Mouse (Mus musculus) CD4-positive helper T cell, adult 2 months (primary cell): ENCODE data around the gene Foxr2.

ENCODE experiments used
- DNase-seq: peaks from one replicate; pipeline ENCODE4 v3.0.0-alpha.2; 2012; ENCODE audit warnings: low read depth, missing footprints, low spot score

Foxr2 gene

DNA sequence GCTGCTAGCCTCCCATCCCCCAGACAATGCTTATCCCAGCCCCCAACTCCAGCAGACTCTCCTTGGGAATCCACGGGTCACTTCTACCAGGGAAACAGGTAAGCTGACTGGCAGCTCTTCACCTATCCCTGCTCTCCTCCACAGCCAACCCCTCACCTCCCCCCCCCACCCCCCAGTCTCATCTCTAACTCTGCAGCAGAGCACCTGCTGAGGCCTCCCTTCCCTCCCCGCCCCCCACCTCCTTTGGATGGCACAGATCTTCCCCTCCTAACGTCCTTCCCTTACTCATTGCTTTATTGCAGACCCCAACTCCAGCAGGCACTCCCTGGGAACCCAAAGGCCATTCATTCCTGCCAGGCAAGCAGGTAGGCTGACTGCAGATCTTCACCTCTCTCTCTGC lies at the start of gene Foxr2:
TSS of gene Foxr2 (plus strand) at position 301 of the 400 bp plus-strand sequence.
- DNase-seq = no peak

DNA sequence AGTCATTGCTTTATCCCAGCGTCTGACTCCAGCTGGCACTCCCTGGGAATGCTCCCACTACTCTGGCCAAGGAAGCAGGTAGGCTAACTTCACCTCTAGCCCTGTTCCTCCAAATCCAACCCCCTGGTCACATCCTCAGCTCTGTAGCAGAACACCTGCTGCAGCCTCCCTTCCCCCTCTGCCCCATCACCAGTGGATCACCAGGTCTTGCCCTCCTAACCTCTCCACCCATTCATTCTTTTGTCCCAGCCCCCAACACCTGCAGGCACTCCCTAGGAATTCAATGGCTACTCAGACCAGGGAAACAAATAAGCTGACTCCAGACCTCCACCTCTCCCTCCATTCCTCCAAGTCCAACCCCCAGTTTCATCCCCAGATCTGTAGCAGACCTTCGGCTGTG lies 427 bp downstream of the Foxr2 start:
- no peak for DNase-seq

DNA sequence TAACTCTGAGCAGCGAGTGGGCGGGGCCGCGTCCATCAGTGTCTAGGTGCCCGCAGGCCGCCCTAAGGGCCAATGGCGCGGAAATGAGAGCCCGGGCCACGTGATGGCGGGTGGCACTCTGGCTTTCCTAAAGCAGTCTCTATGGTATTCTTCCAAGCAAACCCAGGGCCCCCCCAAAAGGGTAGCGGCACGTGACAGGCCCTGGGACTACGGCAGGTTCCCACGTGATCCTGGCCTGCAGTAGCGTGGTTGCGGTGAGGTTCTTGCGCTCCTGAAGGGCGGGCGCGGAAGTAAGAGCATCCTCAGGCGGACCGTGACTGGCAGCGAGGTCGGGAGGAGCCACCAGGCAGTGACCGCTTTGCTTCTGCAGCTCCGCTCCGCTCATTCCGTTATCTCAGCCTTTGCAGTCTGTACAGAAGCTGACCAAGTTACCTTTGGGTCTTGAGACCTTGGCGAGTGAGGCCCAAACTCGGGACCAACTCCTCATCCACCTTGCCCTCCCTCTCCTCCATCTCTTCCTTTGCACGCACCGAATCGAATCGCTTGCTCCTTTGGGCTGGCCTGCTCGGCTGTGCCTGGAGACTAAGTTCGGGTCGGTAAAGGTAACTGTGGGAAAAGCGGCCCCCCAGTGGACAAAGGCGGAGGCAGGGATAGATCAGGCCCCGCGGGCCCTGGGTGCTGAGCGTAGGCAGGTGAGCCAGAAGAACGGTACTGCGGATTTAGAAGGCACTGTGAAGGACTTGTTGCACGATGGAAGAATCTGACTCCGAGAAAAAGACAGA lies 21.3 kb downstream of the Foxr2 start, which contains the start of gene Rragb:
TSS of gene Rragb (plus strand) at position 248 of the 782 bp plus-strand sequence.
- DNase-seq = peak; percentile 87

DNA sequence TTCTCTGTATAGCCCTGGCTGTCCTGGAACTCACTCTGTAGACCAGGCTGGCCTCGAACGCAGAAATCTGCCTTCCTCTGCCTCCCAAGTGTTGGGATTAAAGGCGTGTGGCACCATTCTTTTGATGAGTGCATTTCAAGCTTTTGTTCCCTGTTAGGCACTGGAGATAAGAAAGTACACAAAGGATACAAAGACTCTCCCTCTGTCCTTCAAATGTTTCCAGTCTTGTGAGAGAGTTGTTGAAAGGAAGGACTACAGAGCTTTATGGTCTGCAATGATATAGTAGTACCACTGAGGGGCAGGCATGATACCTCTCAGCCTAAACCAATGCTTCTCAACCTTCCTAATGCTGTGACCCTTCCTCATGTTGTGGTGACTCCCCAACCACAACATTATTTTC lies 24.1 kb downstream of the Foxr2 start:
- DNase-seq = no peak

DNA sequence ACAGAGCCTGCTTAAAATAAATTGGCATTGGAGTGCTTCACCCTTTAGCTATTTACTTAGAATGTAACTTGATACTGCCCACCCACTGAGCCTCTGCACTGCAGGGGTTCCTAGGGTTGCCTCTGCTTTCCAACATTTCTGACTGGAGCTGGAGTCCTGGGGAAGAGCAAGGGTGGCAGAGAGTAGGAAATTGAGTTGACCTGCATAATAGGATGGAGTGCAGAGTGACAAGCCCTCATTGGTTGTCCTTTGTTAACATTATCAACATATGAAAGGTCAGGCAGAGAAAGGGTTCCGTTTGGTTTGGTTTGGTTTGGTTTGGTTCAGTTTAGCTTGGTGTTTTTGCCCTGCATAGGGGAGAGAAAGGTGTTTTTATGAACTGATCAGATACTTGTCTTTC lies 33.2 kb downstream of the Foxr2 start:
- no peak for DNase-seq

DNA sequence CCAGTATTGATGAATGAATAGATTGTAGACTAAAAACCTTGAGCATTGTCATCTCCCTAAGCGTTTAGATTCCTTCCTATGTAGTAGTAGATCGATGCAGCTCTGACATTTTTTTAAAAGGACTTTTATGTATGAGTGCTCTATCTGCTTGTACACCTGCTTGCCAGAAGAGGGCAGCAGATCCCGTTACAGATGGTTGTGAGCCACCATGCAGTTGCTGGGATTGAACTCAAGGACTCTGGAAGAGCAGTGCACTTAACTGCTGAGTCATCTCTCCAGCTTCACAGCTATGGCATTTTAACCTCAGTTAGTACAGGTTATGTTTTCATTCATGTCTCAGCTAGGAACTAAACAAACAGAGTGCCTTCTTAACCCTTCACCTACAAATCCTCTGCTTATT lies 36.7 kb downstream of the Foxr2 start:
- DNase-seq = peak; percentile 47

DNA sequence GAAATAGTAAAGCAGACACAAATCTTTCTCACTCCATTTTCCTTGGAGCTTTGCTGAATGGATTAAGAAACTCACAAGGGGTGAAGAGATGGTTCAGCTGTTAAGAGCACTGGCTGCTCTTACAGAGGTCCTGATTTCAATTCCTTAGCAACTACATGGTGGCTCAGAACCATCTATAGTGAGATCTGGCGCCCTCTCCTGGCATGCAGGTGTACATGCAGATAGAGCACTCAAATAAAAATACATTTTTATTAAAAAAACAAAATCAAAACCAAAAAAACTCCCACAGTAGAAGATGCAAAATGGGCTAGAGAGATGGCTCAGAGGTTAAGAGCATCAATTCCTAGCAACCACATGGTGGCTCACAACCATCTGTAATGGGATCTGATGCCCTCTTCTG lies 56.2 kb downstream of the Foxr2 start:
- peak; percentile 16 for DNase-seq

DNA sequence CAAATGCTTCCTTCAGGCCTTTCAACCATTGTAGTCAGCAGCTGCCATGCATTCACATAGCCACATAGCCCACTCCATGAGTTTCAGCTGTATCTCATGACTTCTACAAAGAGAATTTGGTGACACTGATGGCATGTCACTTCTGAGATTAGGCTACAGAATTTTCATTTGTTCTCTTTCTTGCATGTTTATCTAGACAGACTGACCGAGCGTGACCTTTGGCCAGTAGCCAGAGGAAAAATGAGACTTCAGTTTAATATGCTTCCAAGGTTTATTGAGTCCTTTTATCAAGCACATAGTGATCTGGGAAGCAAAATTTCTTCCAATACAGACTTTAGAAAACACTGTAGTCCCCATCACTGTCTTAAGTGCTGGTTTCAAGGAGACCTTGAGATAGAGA lies 63.6 kb downstream of the Foxr2 start:
- DNase-seq = no peak
